Mouse (Mus musculus): ENCODE measurements around the gene Tnfsfm13.

DNA sequence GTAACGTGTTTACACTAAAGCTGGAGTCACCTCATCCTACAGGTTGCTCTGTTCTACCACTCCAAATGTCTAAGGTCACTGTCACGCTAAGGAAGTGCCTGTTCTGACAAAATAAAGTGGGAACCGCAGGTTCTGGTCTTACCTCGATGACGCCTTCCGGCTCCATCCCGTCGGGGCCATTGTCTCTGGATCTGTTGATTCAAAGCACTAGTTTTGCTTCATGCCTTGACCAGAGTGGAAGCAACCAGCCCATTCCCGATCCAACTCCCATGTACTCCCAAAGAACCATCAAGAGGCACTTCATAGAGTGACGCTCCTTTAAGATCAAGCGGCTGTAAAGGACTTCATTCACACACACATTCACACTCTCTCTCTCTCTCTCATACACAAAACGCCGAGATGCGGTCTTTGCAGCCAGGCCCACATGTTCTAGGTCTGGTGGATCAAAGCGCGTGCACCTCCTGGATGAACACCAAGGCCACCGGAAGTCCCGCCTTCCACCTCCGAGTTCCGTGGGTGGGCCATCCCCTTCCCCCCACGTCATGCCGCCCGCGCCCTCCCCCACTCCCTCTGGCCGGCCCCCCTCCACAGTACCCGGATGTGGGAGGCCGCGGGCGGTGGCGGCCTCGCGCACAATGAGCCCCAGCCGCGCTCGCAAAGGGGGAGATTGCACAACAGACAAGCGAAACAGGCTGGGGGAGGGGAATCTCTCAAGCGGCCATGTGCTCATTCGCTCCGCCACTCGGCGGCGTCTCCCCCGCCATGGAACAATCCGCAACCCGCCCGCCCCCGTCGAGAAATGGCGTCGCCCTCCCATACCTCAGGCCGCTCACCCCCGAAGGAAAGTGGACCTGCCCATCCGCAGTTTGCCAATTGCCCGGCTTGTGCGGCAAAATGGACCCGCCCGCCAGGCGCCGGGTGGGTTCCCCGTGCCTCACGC, 24.8 kb downstream of the Tnfsfm13 start:
- no peak for TF ChIP-seq TCF12 (IDR thresholded peaks at IDR 0.05; ENCODE audit: insufficient read depth, poor library complexity, severe bottlenecking)
- peak; percentile 76 for TF ChIP-seq POLR2A (IDR thresholded peaks at IDR 0.05; ENCODE audit: insufficient read length, low read depth)
- TF ChIP-seq E2F4 (IDR thresholded peaks at IDR 0.05; ENCODE audit: insufficient read depth): no peak
- no peak for TF ChIP-seq TCF3 (IDR thresholded peaks at IDR 0.05; ENCODE audit: insufficient read length, low read depth)
- TF ChIP-seq POLR2AphosphoS2 (IDR thresholded peaks at IDR 0.05; ENCODE audit: insufficient read length, low read depth): peak; percentile 97
